Mouse (Mus musculus) retina, postnatal 1 day (tissue): ENCODE results near the gene Pkp3.
A peak's percentile ranks its signal among the peaks of the same experiment; 100 is the strongest.
"Not testable (repeated sequence)": the region's sequence is repeated elsewhere in the genome, so short reads cannot be mapped to it uniquely, and the experiment has no call there.

ENCODE experiments used
- DNase-seq: peaks from one replicate; pipeline ENCODE4 v3.0.0-alpha.2; 2012

Pkp3 gene

DNA sequence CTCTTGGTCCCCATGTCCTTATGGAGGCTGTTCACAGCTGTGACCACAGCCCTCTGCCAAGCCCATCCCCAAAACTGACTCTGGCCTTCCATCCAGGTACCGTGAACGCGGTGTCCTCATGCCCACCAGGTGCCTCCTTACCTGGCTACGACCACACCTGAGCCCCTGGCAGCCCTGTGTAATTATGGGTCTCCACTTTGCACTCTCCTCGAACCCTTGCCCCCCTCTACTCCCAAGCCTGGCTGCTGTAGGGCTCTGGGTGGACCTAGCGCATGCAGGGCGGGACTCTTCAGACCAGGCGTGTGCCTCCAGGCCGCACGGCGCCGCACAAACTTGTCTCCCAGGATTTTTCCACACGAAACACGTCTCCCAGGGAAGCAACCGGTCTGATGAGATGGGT, at the start of gene Pkp3:
Gene Pkp3 (plus strand): TSS at position 378 of the 400 bp plus-strand sequence.
- no peak for DNase-seq

- DNase-seq = no peak
Measured at GRCm38 (mm10) chr7:141028831-141029230, 49.2 kb upstream of the Pkp3 start, which contains the start of gene Gm17387. Gm17387 (plus strand) TSS chr7:141029131.

- DNase-seq = no peak
Measured at GRCm38 (mm10) chr7:141030390-141030789, 47.6 kb upstream of the Pkp3 start.

GRCm38 (mm10) chr7:141032458-141033167, 45.4 kb upstream of the Pkp3 start:
- DNase-seq = no peak

- not testable (repeated sequence) for DNase-seq
Measured at GRCm38 (mm10) chr7:141036624-141037023, 41.4 kb upstream of the Pkp3 start.

- no peak for DNase-seq
Measured at GRCm38 (mm10) chr7:141038090-141039032, 39.7 kb upstream of the Pkp3 start.

DNA sequence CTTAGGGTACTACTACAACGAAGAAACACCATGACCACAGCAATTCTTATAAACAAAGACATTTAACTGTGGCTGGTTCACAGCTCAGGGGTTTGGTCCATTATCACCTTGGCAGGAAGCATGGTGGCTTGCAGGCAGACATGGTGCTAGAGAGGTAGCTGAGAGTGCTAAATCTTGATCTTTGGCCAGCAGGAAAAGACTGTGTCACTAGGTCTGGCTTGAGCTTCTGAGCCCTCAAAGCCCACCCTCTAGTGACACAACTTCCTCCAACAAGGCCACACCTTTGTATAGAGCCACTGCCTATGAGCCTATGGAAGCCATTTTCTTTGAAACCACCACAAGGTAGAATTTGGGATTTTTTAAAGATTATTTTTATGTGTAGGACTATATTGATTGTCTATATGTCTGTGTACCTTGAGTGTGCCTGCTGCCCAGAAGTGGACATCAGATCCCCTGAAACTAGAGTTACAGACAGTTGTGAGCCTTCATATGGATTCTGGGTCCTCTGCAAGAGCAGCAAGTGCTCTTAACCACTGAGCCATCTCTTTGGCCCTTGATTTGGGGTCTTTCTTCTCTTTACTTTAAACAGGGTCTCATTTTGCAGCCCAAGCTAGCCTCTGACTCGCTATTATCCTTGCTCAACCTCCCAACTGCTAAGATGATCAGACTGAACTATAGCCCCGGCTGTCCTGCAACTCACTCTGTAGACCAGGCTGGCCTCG, 38.5 kb upstream of the Pkp3 start:
- DNase-seq = no peak

GRCm38 (mm10) chr7:141040867-141041606, 37.0 kb upstream of the Pkp3 start:
- no peak for DNase-seq

DNA sequence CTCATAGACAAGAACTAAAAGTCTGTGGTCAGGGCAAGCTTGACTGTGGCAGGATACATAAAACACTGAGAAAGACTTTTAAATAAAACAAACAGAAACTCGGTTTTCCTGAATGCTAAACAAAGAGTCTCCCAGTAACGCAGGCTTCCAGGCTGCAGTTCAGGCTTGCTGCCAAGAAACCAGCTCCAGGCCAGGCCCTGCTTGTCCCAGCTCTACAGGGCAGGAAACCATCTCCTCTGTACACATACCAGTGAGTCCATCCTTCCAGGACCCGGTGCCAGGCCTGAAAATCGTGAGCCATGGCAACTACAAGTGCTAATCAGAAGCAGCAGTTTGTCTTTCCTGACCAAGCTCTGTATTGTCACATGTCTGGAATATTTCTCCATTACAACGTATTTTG, 36.4 kb upstream of the Pkp3 start:
- peak; percentile 19 for DNase-seq

GRCm38 (mm10) chr7:141042539-141042938, 35.5 kb upstream of the Pkp3 start:
- no peak for DNase-seq

DNA sequence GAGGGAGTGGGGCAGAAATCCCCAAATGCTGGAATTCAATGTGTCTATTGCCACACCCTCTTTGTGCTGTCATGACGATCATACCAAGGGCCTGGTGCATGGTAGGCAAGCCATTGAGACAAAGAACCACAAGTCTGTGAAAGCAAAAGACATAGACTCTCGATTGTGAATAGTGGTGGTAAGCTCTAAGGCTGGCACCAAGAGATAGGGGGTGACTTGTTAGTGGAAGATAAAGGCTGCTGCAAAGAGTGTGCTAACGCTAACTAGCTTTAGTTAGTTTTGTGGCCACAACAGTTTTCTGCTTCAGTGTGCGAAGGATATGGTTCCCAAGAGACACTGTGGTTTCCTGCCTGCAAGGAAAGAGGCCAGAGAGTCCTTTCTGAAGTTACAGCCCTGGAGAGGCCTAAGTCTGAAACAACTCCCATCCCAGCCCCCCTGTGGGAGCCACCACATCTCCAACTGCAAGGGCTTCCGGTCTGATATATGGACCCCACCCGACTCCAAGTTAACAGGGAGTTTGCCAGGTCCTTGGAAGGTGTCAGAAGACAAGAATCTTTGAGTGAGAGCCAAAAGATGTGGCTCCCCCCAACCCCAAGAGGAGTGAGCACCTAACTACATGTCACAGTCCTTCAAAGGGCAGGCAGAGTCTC, 31.0 kb upstream of the Pkp3 start:
- DNase-seq = no peak

DNA sequence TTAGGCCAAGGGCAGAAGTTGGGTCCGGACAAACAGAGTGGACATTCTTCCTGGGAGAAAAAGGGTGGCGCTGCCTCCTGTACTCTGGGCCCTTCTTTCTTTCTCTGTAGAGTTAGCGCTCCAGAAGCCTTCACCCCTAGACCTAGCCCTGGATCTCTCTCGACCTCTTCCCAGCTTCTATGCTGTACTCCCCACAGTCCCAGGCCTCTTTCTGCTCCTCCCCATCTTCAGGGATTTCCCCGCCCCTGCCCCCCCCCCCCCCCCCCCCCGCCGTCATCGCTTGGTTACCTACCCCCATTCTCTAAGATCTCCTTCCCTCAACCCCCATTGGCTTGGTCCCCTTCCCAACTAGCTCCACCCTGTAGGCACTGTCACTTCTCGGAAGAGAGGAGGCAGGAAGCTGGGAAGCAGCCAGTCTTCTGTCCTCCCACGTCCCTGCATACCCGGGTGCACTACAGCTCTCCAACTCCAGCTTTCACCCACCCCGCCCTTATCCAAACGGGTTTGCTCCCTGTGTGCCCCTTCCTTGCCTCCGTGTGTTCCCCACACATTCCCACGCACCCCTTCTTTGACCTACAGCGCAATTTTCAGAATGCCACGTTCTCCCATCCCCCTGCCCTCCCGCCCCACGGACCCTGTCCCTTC, 30.3 kb upstream of the Pkp3 start:
- DNase-seq = peak; percentile 73

- DNase-seq = peak; percentile 92
Measured at GRCm38 (mm10) chr7:141048226-141049218, 29.5 kb upstream of the Pkp3 start.

DNA sequence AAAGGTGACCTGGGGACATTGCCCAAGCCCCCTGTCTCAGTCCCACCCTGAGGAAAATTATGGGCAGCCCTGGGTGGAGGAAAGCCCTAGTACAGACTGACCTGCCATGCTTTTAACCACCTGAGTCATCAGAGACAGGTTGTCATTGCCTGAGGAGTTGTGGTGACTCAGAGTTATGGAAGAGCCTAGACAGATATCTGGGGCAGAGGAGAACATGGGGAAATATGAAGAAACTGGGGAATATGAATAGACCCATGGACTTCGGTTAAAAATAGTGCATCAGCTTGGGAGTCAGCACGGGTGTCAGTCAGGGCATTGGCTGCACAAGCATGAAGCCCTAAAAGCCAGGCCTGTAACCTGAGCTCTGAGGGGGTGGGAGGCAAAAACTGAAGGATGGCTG, 28.7 kb upstream of the Pkp3 start:
- DNase-seq = no peak

DNA sequence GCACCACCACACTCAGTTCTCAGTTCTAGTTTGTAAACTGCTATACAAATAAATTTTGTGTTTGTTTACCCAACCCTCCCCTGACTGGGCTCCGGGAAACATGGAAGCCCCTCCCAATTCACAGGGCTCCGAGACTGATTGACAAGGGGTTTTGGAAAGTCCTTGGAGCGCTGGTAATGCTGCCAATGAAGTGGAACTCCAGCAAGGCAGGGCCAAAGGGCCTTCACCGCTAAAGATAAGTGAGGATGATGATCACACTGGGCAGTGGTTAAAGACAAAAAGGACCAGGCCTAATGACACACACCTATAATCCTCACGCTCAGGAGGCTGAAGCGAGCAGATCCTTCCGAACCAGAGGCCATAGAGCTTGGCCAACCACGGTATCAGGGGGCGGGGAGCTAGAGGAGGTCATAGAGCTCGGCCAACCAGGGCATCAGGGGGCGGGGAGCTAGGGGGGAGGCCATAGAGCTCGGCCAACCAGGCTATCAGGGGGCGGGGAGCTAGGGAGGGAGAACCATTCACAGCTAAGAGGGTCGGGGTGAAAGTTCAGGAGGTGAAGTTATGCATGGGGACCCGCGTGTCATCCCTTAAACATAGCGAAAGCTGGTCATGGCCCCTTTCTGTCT, 26.8 kb upstream of the Pkp3 start:
- DNase-seq = no peak

- no peak for DNase-seq
Measured at GRCm38 (mm10) chr7:141052016-141052415, 26.0 kb upstream of the Pkp3 start.

- DNase-seq = no peak
Measured at GRCm38 (mm10) chr7:141052421-141052820, 25.6 kb upstream of the Pkp3 start.

DNA sequence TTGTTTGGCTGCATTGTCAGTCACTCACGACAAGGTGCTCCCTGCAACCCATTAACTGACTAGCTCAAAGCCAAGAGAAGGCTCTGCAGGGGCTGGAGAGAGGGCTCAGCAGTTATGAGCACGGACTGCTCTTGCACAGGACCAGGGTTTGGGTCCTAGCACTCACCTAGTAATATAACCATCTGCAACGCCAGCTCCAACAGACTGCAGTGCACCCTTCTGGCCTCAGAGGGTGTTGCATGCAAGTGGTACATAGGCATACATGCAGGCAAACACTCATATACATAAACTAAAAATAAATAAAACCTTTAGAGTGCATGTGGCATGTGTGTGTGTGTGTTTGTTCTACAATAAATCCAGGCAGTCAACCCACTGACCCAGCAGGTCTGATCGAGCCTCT, 22.2 kb upstream of the Pkp3 start:
- DNase-seq = no peak

GRCm38 (mm10) chr7:141056976-141057375, 21.0 kb upstream of the Pkp3 start:
- DNase-seq = no peak

DNA sequence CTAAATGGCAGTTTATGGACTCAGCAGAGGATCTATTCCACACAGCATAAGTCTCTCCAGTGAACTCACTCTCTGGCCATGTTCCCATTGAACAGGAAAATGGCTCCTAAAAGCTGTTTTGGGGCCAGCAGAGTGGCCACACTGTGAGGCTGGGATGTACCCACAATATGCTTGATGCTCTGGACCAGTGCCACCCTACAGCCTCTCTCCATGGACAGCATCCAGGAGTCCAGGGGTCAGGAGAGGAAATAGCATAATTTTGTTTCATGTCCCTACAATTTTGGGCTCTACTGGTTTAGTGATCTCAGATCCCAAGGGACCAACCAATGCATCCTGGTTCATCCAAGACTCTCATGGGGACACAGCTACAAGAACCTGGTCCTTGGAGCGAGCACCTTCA, 20.5 kb upstream of the Pkp3 start:
- DNase-seq = no peak
